In the genomic region with DNA sequence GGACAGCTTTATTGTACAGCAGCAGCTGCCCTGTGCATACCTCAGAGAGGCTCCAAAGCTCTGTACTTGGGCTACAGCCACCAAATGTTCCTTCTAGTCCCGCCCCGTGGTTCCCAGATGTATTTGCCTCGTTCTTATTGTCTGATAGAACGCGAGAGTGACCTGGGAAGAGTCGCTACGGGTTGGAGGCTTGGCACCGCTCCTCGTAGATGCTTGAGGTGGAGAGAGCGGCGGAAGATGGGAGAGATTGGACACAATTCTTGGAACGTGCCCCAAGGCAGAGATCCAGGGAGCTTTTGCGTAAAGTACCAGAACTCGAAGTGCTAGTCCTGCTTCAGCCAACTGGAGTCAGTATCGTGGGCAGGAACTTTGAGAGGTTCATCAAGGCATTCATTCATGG, we compare ENCODE assay signal across 18 mouse cellular contexts. TPM values are rescaled to one million over a fixed set of nuclear protein-coding genes. Genes with fewer than 3 reads are reported as not detected.
"Had no signal": no experiment of that assay in that cellular context is flagged by ENCODE, and none has a peak within 500 bp of the region (broad histone marks: within the 10 kb centered on the region; RNA-seq: fewer than 3 reads in every experiment).

No protein-coding gene starts in this region.

- H3K4me1 ChIP-seq: megakaryocyte, embryonic 14.5 days; neural tube, embryonic 12.5 days had no signal

- H3K36me3 ChIP-seq: limb, embryonic 15.5 days; liver, embryonic 12.5 days; lung, embryonic 15.5 days; midbrain, embryonic 15.5 days; neural tube, embryonic 12.5 days had no signal

- H3K27ac ChIP-seq: limb, embryonic 15.5 days; liver, embryonic 12.5 days; lung, embryonic 15.5 days; macrophage; midbrain, embryonic 15.5 days; neural tube, embryonic 12.5 days had no signal

- H3K9me3 ChIP-seq: limb, embryonic 15.5 days; liver, embryonic 12.5 days; lung, embryonic 15.5 days; megakaryocyte, embryonic 14.5 days; midbrain, embryonic 15.5 days; neural tube, embryonic 12.5 days had no signal

- H3K27me3 ChIP-seq: limb, embryonic 15.5 days; liver, embryonic 12.5 days; lung, embryonic 15.5 days; midbrain, embryonic 15.5 days; neural tube, embryonic 12.5 days had no signal

- ATAC-seq: liver, embryonic 12.5 days; midbrain, embryonic 15.5 days had no signal

- H3K4me2 ChIP-seq: limb, embryonic 15.5 days; liver, embryonic 12.5 days; lung, embryonic 15.5 days; midbrain, embryonic 11.5 days; midbrain, embryonic 15.5 days; neural tube, embryonic 12.5 days had no signal

- H3K4me3 ChIP-seq: limb, embryonic 15.5 days; liver, embryonic 12.5 days; lung, embryonic 15.5 days; megakaryocyte, embryonic 14.5 days; midbrain, embryonic 15.5 days; neural tube, embryonic 12.5 days had no signal

- DNase-seq: kidney, adult 8-10 months; kidney, postnatal 25 days; layer of hippocampus, adult 9-11 months; layer of hippocampus, postnatal 36 days; lung, postnatal 14 days; right cerebral cortex, postnatal 4 days; spleen, adult 18-20 months; thymus, postnatal 4 days had no signal

- H3K9ac ChIP-seq: limb, embryonic 15.5 days; liver, embryonic 12.5 days; lung, embryonic 15.5 days; midbrain, embryonic 15.5 days; neural tube, embryonic 12.5 days had no signal

RNA-seq across cellular contexts. Expression of gene Nsun7, which starts 36.8 kb away (rescaled TPM):
- total RNA-seq: monocyte, adult 5-6 weeks; neutrophil, adult 5-6 weeks had no signal
- polyA plus RNA-seq: macrophage had no signal
